Mouse (Mus musculus) G1E (cell line): ENCODE data around the gene Mrps22. TPM values are rescaled to one million over a fixed set of nuclear protein-coding genes. Genes with fewer than 3 reads are reported as not detected.
A peak's percentile ranks its signal among the peaks of the same experiment; 100 is the strongest.

ENCODE experiments used
- ATAC-seq: 2 replicates; pipeline ENCODE4 v1.8.0; 2016; ENCODE audit warnings: mild to moderate bottlenecking; ENCODE audit not compliant: insufficient number of reproducible peaks, poor library complexity, low FRiP score, severe bottlenecking; ENCODE audit errors: extremely low read depth
- DNase-seq: peaks from one replicate; pipeline ENCODE4 v3.0.0; 2012; ENCODE audit warnings: low spot score
- H3K27me3 ChIP-seq: 2 replicates; pipeline ENCODE4 v1.6.1; 2012; ENCODE audit warnings: mild to moderate bottlenecking, low read length, inconsistent platforms; ENCODE audit not compliant: insufficient read depth
- H3K36me3 ChIP-seq: replicated peaks from 2 replicates; pipeline ENCODE3; 2012; ENCODE audit warnings: mild to moderate bottlenecking, inconsistent platforms
- H3K4me1 ChIP-seq: 2 replicates; pipeline ENCODE4 v1.6.1; 2012; ENCODE audit warnings: low read depth, low read length, inconsistent platforms, mixed read lengths; ENCODE audit not compliant: insufficient read depth
- H3K4me3 ChIP-seq: 2 replicates; pipeline ENCODE4 v1.5.1; 2012; ENCODE audit warnings: low read depth, mild to moderate bottlenecking, inconsistent platforms, low read length, moderate library complexity, mixed read lengths
- H3K9me3 ChIP-seq: replicated peaks from 2 replicates; pipeline ENCODE4 v1.6.1; 2012; ENCODE audit warnings: inconsistent platforms
- CTCF ChIP-seq: IDR thresholded peaks from 2 replicates; pipeline ENCODE4 v1.5.1; 2012; ENCODE audit warnings: low read depth, low read length, inconsistent platforms, mixed read lengths
- GATA1 ChIP-seq: IDR thresholded peaks from 2 replicates; pipeline ENCODE4 v1.6.1; 2012; ENCODE audit warnings: borderline replicate concordance, low read length, inconsistent platforms, mixed read lengths
- GATA2 ChIP-seq: IDR thresholded peaks from 2 replicates; pipeline ENCODE4 v1.6.1; 2012; ENCODE audit warnings: low read depth, low read length, inconsistent platforms, borderline replicate concordance
- POLR2AphosphoS5 ChIP-seq: IDR thresholded peaks from 2 replicates; pipeline ENCODE4 v1.6.1; 2012; ENCODE audit warnings: low read depth, low read length, inconsistent platforms; ENCODE audit not compliant: insufficient replicate concordance
- TAL1 ChIP-seq: conservative IDR thresholded peaks from 2 replicates; pipeline ENCODE4 v1.6.1; 2012; ENCODE audit warnings: low read depth, low read length, inconsistent platforms, mixed read lengths
- polyA plus RNA-seq: library from polyadenylated mRNA; stranded (reverse); fragments of >175 nt; gene quantifications from 2 replicates; pipeline ENCODE4 v1.2.3, GENCODE M21; 2012
- total RNA-seq, 2 experiments: library from RNA; stranded (forward) in 1 of 2; stranded (reverse) in 1 of 2; fragments of 200-1000 nt in 1 of 2; fragments of >200 nt in 1 of 2; fragmentation: Nextera tagmentation in 1 of 2; gene quantifications; 2 replicates each; pipeline ENCODE4 v1.2.3; 2014 to 2017

The Mrps22 gene
- total RNA-seq (2014; fragmentation: Nextera tagmentation) (45.1 and 45.8 TPM in 2 replicates), total RNA-seq (2017) (94.0 and 101 TPM in 2 replicates), polyA plus RNA-seq (22.2 and 30.0 TPM in 2 replicates)

DNA sequence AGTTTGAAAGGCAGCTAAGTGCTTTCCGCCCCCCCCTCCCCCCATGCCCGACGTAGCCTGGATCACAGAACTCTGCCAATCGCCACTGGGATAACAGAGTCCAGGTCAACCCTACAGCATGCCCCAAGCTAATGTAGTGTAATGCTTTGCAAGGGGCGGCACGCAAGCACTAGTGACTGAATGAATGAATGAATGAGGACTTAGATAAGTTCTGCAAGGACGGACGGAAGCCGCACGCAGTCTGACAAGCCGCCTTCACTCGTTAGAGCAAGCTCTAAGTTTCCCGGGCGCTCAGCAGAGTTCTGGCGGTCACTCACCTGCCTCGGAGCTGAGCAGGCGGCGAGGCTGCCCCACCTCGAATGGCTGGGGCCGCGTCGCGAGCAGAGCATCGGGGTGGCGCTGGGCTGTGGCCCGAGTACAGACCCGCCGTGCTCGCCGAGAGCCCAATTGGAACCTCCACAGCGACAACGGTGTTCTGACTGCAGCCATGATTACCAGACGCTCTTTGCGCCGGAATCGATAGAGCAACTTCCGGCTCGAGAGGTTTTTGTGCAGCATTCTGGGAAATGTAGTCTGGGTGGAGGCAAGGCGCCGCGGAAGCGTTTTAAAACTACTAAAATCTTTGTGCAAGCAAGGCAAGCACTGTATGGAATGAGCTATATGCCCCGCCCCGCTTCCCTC is at the start of gene Mrps22:
Mrps22 (minus strand) TSS at position 505 of the 681 bp plus-strand sequence.
- H3K27me3 ChIP-seq: peaks cover 12% of the 10 kb centered on the region; the same call in 1 of the 2 replicates
- no peaks in the 10 kb centered on the region for H3K9me3 ChIP-seq
- H3K36me3 ChIP-seq: peaks cover 37% of the 10 kb centered on the region
- peak; percentile 93 for ATAC-seq
- H3K4me1 ChIP-seq: peaks cover 29% of the 10 kb centered on the region
- DNase-seq: peak; percentile 81
- TF ChIP-seq GATA1 (no peak), GATA2 (no peak), CTCF (no peak), TAL1 (no peak)
- H3K4me3 ChIP-seq: peak within 1 kb of the TSS; percentile 96

GRCm38 (mm10) chr9:98650547-98650946 is 49.1 kb upstream of the Mrps22 start:
- ATAC-seq (no peak), DNase-seq (no peak)
- Histone ChIP-seq H3K36me3 (no peaks in the 10 kb centered on the region), H3K4me3 (no peak overlapping the region), H3K27me3 (no peaks in the 10 kb centered on the region), H3K4me1 (no peaks in the 10 kb centered on the region; the same call in 1 of the 2 replicates), H3K9me3 (peaks cover 13% of the 10 kb centered on the region)
- no peak for TF ChIP-seq GATA2

- Histone ChIP-seq H3K4me3 (no peak overlapping the region), H3K27me3 (no peaks in the 10 kb centered on the region), H3K9me3 (no peaks in the 10 kb centered on the region), H3K4me1 (no peaks in the 10 kb centered on the region), H3K36me3 (no peaks in the 10 kb centered on the region)
- DNase-seq (no peak), ATAC-seq (no peak)
- TF ChIP-seq GATA2 (no peak), GATA1 (no peak), POLR2AphosphoS5 (no peak)
These were observed 46.0 kb upstream of the Mrps22 start for GRCm38 (mm10) chr9:98647418-98647817.

DNA sequence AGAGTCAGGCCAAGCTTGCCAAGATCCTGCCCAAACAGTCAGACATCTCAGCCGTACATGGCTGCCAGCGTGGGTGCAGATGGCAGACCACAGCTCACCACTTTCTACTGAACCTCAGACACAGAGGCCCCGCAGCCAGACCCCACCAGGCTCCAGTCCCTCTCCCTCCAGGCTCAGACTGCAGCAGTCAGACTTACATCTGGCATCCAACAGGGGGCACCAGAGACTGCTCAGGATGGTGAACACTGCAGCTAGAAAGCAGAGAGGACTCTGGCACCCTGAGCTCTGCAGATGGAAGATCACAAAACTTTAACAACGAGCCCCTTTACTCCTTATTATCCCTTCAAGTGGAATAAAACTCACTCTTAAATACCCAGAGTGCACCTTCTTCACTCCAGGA is 44.3 kb upstream of the Mrps22 start:
- no peaks in the 10 kb centered on the region for H3K4me1 ChIP-seq
- H3K36me3 ChIP-seq: no peaks in the 10 kb centered on the region
- H3K27me3 ChIP-seq: no peaks in the 10 kb centered on the region
- ATAC-seq (no peak; the same call in 1 of the 2 replicates), DNase-seq (no peak)
- TF ChIP-seq GATA1 (no peak), POLR2AphosphoS5 (no peak), TAL1 (no peak), CTCF (no peak), GATA2 (no peak)
- H3K9me3 ChIP-seq: no peaks in the 10 kb centered on the region
- no peak overlapping the region for H3K4me3 ChIP-seq

DNA sequence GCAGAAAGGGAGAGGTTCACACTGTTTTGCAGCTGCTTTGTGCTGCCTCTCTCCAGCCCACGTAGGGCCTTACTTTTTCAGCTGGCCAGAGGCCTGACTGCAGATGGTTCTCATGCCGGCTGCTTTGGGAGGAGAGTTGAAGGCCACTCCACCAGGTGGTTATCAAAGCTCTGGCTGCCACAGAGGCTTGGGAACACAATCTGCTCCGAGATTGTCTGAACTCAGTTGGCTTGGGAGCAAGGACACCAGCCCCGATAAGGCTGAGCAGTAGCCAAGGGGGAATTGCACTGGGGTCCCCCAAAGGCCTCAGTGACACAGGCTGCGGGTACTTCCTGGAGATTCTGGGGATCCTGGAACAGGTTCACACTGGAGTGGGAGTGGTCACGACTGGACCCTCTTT is 40.7 kb upstream of the Mrps22 start:
- no peak for DNase-seq
- no peak for TF ChIP-seq POLR2AphosphoS5
- no peak for TF ChIP-seq GATA2
- TF ChIP-seq GATA1: no peak
- no peak for TF ChIP-seq CTCF
- no peak for TF ChIP-seq TAL1
- H3K36me3 ChIP-seq: no peaks in the 10 kb centered on the region
- H3K27me3 ChIP-seq: no peaks in the 10 kb centered on the region
- no peaks in the 10 kb centered on the region for H3K9me3 ChIP-seq
- H3K4me3 ChIP-seq: no peak overlapping the region
- H3K4me1 ChIP-seq: no peaks in the 10 kb centered on the region
- ATAC-seq: no peak

DNA sequence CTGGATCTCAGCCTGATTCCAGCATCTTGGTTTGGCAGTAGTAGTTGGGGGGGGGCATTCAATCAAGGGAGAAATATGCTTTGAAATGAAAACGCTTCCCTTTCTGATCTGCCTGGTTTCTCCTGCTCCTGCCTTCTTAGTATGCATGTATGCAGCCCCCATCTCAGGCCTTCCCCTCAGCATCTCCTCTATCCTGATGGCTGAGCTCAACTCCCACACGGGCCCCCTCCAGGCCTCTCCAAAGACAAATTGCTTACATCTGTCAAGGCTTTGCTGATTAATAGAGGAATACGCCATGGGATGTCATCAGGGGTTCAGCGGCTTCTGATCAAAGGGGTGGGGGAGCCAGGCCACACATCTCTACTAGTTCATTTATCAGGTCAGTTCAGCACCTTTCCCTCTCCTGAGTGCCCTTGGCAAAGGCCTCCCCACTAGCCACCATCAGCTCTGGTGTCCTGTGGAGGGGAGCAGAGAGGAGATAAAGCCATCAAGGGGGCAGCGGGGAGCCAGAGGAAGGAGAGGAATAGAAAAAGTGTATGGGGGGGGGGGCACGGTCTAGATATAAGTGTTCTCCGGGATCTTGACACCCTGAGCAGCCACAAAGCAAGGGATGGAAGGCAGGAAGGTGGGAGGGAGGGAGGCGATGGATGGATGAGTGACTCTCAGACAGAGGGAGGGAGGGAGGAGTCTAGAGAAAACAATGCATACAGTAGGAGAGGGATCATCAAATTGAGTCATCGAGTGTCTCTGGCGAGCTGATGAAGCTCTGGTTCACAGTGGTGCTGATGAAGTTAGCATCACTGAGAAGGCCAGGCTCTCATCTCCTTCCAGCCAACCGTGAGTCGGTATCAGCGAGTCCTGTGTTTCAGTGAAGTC is 32.1 kb upstream of the Mrps22 start:
- H3K36me3 ChIP-seq: no peaks in the 10 kb centered on the region
- TF ChIP-seq CTCF: no peak
- no peak for TF ChIP-seq TAL1
- TF ChIP-seq POLR2AphosphoS5: no peak
- TF ChIP-seq GATA1: no peak
- no peak for TF ChIP-seq GATA2
- H3K4me1 ChIP-seq: no peaks in the 10 kb centered on the region
- no peaks in the 10 kb centered on the region for H3K9me3 ChIP-seq
- no peak for DNase-seq
- H3K27me3 ChIP-seq: no peaks in the 10 kb centered on the region
- no peak for ATAC-seq
- H3K4me3 ChIP-seq: no peak overlapping the region
